Mouse (Mus musculus) left cerebral cortex, adult 11 months (tissue): ENCODE data around the gene Usp13.

Experiments
- DNase-seq: peaks from one replicate; pipeline ENCODE4 v3.0.0; 2022; ENCODE audit warnings: low spot score

The Usp13 gene

DNA sequence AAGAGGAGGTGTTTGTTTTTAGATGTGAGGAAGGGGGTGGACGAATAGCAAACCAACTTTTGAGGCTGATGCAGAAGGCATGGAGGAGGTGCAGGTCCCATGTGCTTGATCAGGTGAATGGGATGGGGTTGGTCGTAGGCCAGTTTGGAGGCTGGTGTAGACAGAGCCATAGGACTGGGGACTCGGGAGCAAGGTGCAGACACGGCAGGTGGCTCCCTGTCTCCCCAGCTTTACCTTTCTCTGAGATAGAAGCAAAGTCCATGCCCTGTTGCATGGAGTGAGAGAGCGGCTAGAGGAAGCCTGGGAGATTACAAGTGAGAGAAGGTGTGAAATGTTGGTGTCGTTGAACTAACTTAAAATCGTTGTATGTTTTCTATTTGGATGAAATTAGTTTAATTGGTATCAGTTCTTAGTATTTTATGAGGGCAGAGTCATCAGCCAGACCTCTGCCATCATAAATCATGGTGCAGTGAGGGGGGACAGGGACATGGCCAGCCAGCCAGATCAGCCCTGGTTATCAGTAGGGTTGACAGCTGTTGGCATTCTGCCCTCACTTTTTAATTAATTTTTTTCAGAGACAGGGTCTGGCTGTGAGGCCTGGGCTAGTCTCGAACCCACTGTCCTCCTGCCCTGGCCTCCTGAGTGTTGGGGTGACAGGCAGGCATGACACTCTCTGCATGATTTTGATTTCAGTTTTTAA lies 122.6 kb downstream of the Usp13 start:
- DNase-seq = no peak

DNA sequence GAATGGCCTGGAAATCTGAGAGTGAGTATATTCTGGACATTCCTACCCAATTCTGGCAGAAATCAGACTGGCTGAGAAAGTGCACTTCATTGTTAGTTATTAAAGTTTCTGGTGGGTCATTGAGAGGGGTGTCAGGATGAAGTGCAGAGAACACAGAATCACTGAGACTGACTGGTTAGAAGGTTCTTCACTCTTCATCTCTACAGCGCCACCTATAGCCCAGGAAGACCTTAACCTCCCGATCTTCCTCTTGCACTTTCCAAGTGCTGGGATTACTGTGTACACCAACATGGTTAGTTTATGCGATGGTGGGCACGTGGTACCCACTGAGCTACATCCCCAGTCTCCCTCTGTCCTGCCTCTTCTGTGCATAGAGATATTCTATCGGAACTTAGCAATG lies 130.1 kb downstream of the Usp13 start:
- DNase-seq = no peak

DNA sequence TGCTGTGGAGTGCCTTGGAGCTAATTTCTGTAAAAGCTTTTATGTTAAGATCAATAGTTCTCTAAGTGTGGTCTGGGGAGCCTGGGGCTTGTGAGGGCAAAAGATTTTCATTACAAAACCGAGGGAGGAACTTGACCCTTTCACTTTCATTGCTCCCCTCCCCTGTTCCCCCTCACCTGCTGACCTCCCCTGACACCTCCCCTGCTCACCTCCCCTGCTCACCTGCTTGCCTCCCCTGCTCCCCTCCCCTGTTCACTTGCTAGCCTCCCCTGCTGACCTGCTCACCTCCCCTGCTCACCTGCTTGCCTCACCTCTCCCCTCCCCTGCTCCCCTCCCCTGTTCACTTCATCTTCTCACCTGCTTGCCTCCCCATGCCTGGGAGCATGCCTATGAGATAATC lies 134.0 kb downstream of the Usp13 start:
- no peak for DNase-seq

- no peak for DNase-seq
Observed at GRCm38 (mm10) chr3:32961494-32961893, 144.1 kb downstream of the Usp13 start.

DNA sequence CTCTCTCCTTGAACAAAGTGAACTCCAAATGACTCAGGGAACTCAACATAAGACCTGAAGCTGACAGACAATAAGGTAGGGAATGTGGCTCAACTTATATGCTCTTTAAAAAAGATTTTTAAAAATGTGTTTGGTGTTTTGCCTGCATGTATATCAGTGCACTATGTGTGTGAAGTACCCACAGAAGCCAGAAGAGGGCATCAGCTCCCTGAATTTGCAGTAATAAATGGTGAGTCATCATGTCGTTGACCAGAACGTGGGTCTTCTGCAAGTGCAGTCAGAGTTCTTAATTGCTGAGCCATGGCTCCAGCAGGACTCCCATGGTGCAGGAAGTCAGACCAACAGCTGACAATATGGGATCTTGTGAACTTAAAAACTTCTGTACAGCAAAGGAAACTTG lies 148.2 kb downstream of the Usp13 start:
- no peak for DNase-seq

DNA sequence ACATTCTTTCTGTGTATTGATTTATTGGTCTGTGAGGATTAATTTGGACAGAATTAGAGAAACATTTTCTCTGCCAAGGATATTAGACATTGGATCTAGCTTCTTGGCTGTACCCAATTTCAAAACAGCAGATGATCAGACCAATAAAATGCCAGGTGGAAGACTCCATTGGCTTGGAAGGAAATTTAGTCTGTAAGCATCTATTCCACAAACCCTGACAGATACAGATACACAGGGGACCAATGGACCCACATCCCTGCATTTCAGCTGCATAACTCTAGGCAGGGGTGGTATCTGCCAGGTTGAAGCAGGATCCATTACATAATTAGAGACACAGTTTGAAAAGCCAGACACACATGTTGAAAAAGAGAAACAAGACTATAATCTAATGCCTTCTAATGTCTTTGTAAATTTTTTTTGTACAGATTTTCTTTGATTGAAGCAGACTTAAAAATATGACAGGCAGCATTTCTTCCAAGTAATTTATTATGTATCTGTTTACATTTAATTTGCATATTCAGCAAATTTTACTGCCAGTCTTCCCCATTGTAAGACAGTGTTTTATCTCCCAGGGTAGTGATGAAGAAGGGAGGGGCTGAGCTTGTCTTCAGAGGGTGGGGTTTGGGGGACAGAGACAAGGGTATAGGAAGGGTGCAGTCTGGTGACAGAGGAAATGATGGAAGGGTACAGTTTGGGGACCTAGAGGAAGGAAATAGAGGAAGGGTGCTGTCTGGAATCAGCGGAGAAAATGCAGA lies 151.5 kb downstream of the Usp13 start:
- DNase-seq = no peak

DNA sequence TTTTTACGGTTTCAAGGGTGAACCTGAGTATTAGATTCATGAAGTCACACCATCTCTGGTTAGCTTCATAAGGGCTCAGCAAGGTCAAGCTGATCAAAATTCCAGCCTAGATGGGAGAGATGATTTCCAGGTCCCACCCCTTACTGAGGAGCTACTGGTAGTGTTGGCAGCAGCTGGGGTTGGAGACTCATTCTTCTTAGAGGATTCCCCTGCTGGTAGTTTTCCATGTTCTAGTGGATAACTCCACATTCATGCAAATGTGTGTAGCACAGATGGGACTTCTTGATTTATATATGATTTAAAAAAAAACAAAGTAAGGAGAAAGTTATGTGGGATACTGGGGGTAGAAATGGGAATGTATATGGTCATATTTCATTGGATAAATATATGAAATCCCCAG lies 152.9 kb downstream of the Usp13 start:
- no peak for DNase-seq

- DNase-seq = no peak
Observed at GRCm38 (mm10) chr3:32979238-32979637, 161.9 kb downstream of the Usp13 start.

GRCm38 (mm10) chr3:32979981-32980380 lies 162.6 kb downstream of the Usp13 start:
- no peak for DNase-seq

- no peak for DNase-seq
Observed at GRCm38 (mm10) chr3:32985141-32985540, 167.8 kb downstream of the Usp13 start.
